Mouse (Mus musculus): ENCODE results near the gene 1520401A03Rik. TPM values are rescaled to one million over a fixed set of nuclear protein-coding genes. Genes with fewer than 3 reads are reported as not detected.

Gene 1520401A03Rik
- polyA plus RNA-seq, 1 experiment from 2014 or later: not detected

- WGBS: 40% methylated on average over 9 of the region's 9 CpGs
- Histone ChIP-seq H3K4me1 (peaks cover 46% of the 10 kb centered on the region), H3K4me2 (replicated peaks) (peak overlapping the region; percentile 59), H3K36me3 (no peaks in the 10 kb centered on the region; the same call in 1 of the 2 replicates), H3K9ac (replicated peaks) (peak overlapping the region; percentile 61), H3K27me3 (peaks cover 22% of the 10 kb centered on the region), H3K4me3 (peak overlapping the region; percentile 69), H3K9me3 (no peaks in the 10 kb centered on the region), H3K27ac (replicated peaks) (no peak overlapping the region)
- ATAC-seq (replicated peaks): no peak
These were observed 48.2 kb downstream of the 1520401A03Rik start for GRCm38 (mm10) chr17:23674271-23674952.

- H3K36me3 ChIP-seq: peaks cover 5% of the 10 kb centered on the region; the same call in 1 of the 2 replicates
- WGBS: under 1% methylated on average over 45 of the region's 45 CpGs
- H3K27ac ChIP-seq (replicated peaks): peak within 1 kb of the TSS; percentile 84
- peak within 1 kb of the TSS; percentile 69 for H3K4me3 ChIP-seq
- H3K4me1 ChIP-seq: peaks cover 42% of the 10 kb centered on the region
- H3K27me3 ChIP-seq: peaks cover 14% of the 10 kb centered on the region
- H3K9ac ChIP-seq (replicated peaks): peak within 1 kb of the TSS; percentile 61
- H3K9me3 ChIP-seq: no peaks in the 10 kb centered on the region
- ATAC-seq (replicated peaks): peak; percentile 96
- H3K4me2 ChIP-seq (replicated peaks): peak within 1 kb of the TSS; percentile 59
These were observed 49.0 kb downstream of the 1520401A03Rik start, which contains the start of the genes Hcfc1r1 and Thoc6 for GRCm38 (mm10) chr17:23673424-23674073. Gene Hcfc1r1, plus strand, starts transcription at chr17:23673596. Gene Thoc6, minus strand, starts transcription at chr17:23673882.

GRCm38 (mm10) chr17:23672761-23673160, 49.8 kb downstream of the 1520401A03Rik start:
- WGBS: 66% methylated on average over 3 of the region's 3 CpGs
- peak overlapping the region; percentile 59 for H3K4me2 ChIP-seq (replicated peaks)
- H3K4me1 ChIP-seq: peaks cover 42% of the 10 kb centered on the region
- peak overlapping the region; percentile 69 for H3K4me3 ChIP-seq
- no peak overlapping the region for H3K27ac ChIP-seq (replicated peaks)
- H3K9ac ChIP-seq (replicated peaks): 0 out of 2 replicates have a peak overlapping the region, but pooled peaks have one; percentile 61
- ATAC-seq (replicated peaks): no peak; the same call in 1 of the 2 replicates
- peaks cover 11% of the 10 kb centered on the region; the same call in 1 of the 2 replicates for H3K27me3 ChIP-seq
- H3K36me3 ChIP-seq: peaks cover 5% of the 10 kb centered on the region; the same call in 1 of the 2 replicates
- H3K9me3 ChIP-seq: no peaks in the 10 kb centered on the region

- Histone ChIP-seq H3K9me3 (no peaks in the 10 kb centered on the region), H3K36me3 (peaks cover 7% of the 10 kb centered on the region; the same call in 1 of the 2 replicates), H3K9ac (replicated peaks) (no peak overlapping the region), H3K27me3 (peaks cover 11% of the 10 kb centered on the region; the same call in 1 of the 2 replicates), H3K4me3 (no peak overlapping the region), H3K27ac (replicated peaks) (no peak overlapping the region), H3K4me1 (peaks cover 34% of the 10 kb centered on the region), H3K4me2 (replicated peaks) (no peak overlapping the region)
- ATAC-seq (replicated peaks): no peak
- 97% methylated on average over 3 of the region's 3 CpGs for WGBS
These were observed 51.1 kb downstream of the 1520401A03Rik start for GRCm38 (mm10) chr17:23671519-23671918.

GRCm38 (mm10) chr17:23670516-23671074, 52.0 kb downstream of the 1520401A03Rik start:
- no peak for ATAC-seq (replicated peaks)
- Histone ChIP-seq H3K36me3 (peaks cover 8% of the 10 kb centered on the region; the same call in 1 of the 2 replicates), H3K4me3 (no peak overlapping the region), H3K4me1 (peaks cover 24% of the 10 kb centered on the region), H3K4me2 (replicated peaks) (no peak overlapping the region), H3K27me3 (0 out of 2 replicates have a peak, but pooled peaks cover 3% of the 10 kb centered on the region), H3K9ac (replicated peaks) (no peak overlapping the region), H3K27ac (replicated peaks) (no peak overlapping the region), H3K9me3 (no peaks in the 10 kb centered on the region)
- 86% methylated on average over 7 of the region's 7 CpGs for whole genome bisulfite sequencing

- Histone ChIP-seq H3K36me3 (peaks cover 8% of the 10 kb centered on the region; the same call in 1 of the 2 replicates), H3K4me1 (0 out of 2 replicates have a peak, but pooled peaks cover 2% of the 10 kb centered on the region), H3K9ac (replicated peaks) (no peak overlapping the region), H3K4me2 (replicated peaks) (no peak overlapping the region), H3K9me3 (no peaks in the 10 kb centered on the region), H3K27me3 (peaks cover 27% of the 10 kb centered on the region), H3K27ac (replicated peaks) (no peak overlapping the region), H3K4me3 (no peak overlapping the region)
- WGBS: 80% methylated on average over 14 of the region's 14 CpGs
- no peak for ATAC-seq (replicated peaks)
These were observed 57.1 kb downstream of the 1520401A03Rik start for GRCm38 (mm10) chr17:23665511-23665910.

- peak; percentile 31; the same call in 1 of the 2 replicates for ATAC-seq (replicated peaks)
- WGBS: 7% methylated on average over 5 of the region's 5 CpGs
- Histone ChIP-seq H3K4me3 (no peak overlapping the region), H3K4me2 (replicated peaks) (no peak overlapping the region), H3K9ac (replicated peaks) (no peak overlapping the region), H3K9me3 (no peaks in the 10 kb centered on the region), H3K36me3 (peaks cover 8% of the 10 kb centered on the region; the same call in 1 of the 2 replicates), H3K4me1 (0 out of 2 replicates have a peak, but pooled peaks cover 5% of the 10 kb centered on the region), H3K27ac (replicated peaks) (no peak overlapping the region), H3K27me3 (peaks cover 36% of the 10 kb centered on the region)
These were observed 58.0 kb downstream of the 1520401A03Rik start for GRCm38 (mm10) chr17:23664556-23665021.

GRCm38 (mm10) chr17:23661526-23661925, 61.1 kb downstream of the 1520401A03Rik start:
- Histone ChIP-seq H3K4me3 (no peak overlapping the region), H3K4me1 (0 out of 2 replicates have a peak, but pooled peaks cover 5% of the 10 kb centered on the region), H3K4me2 (replicated peaks) (no peak overlapping the region), H3K27ac (replicated peaks) (no peak overlapping the region), H3K9me3 (no peaks in the 10 kb centered on the region), H3K9ac (replicated peaks) (no peak overlapping the region), H3K27me3 (peaks cover 41% of the 10 kb centered on the region), H3K36me3 (0 out of 2 replicates have a peak, but pooled peaks cover 1% of the 10 kb centered on the region)
- WGBS: 3% methylated on average over 9 of the region's 9 CpGs
- no peak for ATAC-seq (replicated peaks)

GRCm38 (mm10) chr17:23660876-23661200, 61.7 kb downstream of the 1520401A03Rik start:
- Histone ChIP-seq H3K9ac (replicated peaks) (no peak overlapping the region), H3K9me3 (no peaks in the 10 kb centered on the region), H3K36me3 (no peaks in the 10 kb centered on the region), H3K4me3 (no peak overlapping the region), H3K27me3 (peaks cover 41% of the 10 kb centered on the region), H3K27ac (replicated peaks) (no peak overlapping the region), H3K4me1 (0 out of 2 replicates have a peak, but pooled peaks cover 5% of the 10 kb centered on the region), H3K4me2 (replicated peaks) (no peak overlapping the region)
- 2% methylated on average over 14 of the region's 14 CpGs for WGBS
- ATAC-seq (replicated peaks): no peak

- Histone ChIP-seq H3K36me3 (no peaks in the 10 kb centered on the region), H3K27me3 (peaks cover 41% of the 10 kb centered on the region), H3K27ac (replicated peaks) (no peak within 1 kb of the TSS), H3K4me2 (replicated peaks) (no peak within 1 kb of the TSS), H3K9ac (replicated peaks) (no peak within 1 kb of the TSS), H3K4me3 (no peak within 1 kb of the TSS), H3K9me3 (no peaks in the 10 kb centered on the region), H3K4me1 (0 out of 2 replicates have a peak, but pooled peaks cover 5% of the 10 kb centered on the region)
- WGBS: 5% methylated on average over 27 of the region's 27 CpGs
- ATAC-seq (replicated peaks): no peak
These were observed 62.3 kb downstream of the 1520401A03Rik start, which contains the start of gene Bicdl2 for GRCm38 (mm10) chr17:23660117-23660875. Gene Bicdl2, plus strand, starts transcription at chr17:23660506.

GRCm38 (mm10) chr17:23658450-23658849, 64.1 kb downstream of the 1520401A03Rik start:
- Histone ChIP-seq H3K27ac (replicated peaks) (no peak overlapping the region), H3K36me3 (no peaks in the 10 kb centered on the region), H3K4me1 (0 out of 2 replicates have a peak, but pooled peaks cover 5% of the 10 kb centered on the region), H3K4me2 (replicated peaks) (no peak overlapping the region), H3K9ac (replicated peaks) (no peak overlapping the region), H3K4me3 (no peak overlapping the region), H3K9me3 (no peaks in the 10 kb centered on the region), H3K27me3 (peaks cover 38% of the 10 kb centered on the region)
- no peak for ATAC-seq (replicated peaks)
- WGBS: 85% methylated on average over 3 of the region's 3 CpGs

All from forebrain, embryonic 15.5 days (tissue).